Mouse (Mus musculus): ENCODE measurements around the gene Gm43738. TPM values are rescaled to one million over a fixed set of nuclear protein-coding genes. Genes with fewer than 3 reads are reported as not detected.

Gm43738 gene
- polyA plus RNA-seq, 1 experiment, result not detected

DNA sequence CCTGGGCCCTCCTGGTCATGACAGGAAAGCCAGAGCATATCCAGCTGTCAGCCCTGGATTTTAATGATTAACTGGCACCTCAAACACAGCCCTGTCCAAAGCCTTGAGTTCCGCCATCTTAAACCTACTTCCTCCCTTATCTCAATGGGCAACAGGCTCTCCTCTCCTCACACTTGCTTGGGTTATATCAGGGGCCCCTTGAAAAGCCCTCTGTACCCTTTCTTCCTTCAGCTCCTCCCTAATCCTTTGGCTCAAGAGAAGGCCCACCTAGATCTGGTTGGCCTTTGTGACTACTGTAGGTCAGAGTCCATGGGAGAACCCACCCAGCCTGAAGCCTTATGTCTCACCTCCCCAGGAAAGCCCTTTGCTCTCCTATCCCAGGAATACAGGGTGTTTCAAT is 32.9 kb upstream of the Gm43738 start:
- 65% methylated on average over 1 of the region's 1 CpGs for WGBS
- Histone ChIP-seq H3K4me1 (ENCODE audit: control insufficient read depth, insufficient read depth, low read length) (no peaks in the 10 kb centered on the region), H3K4me3 (replicated peaks; ENCODE audit: control insufficient read depth, low read depth, low read length) (no peak overlapping the region), H3K27ac (ENCODE audit: control insufficient read depth, insufficient read depth, low read depth, low read length, poor library complexity) (no peak overlapping the region)
- TF ChIP-seq CTCF (IDR thresholded peaks at IDR 0.05; ENCODE audit: control insufficient read depth, insufficient read depth, low read length), result no peak
- TF ChIP-seq POLR2A (IDR thresholded peaks at IDR 0.05; ENCODE audit: borderline replicate concordance, control insufficient read depth, low read depth, low read length), result no peak

DNA sequence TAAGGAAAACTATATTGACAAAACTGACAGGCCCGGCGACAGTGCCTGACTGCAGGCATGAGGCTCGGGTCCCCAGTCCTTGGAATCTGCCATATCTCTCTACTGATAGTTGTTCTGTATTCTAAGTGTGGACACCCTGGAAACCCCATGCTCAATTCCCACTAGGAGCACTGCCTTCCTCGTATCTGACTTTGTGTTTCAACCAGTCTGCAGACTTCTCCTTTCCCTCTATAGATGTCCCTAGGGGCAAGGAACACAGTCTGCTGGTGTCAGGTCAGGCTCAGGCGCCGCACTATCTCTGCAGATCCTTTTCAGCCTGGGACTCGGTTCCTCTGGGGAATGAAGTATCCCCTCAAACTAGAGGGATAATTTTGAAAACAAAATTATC is 32.2 kb upstream of the Gm43738 start:
- TF ChIP-seq POLR2A (IDR thresholded peaks at IDR 0.05; ENCODE audit: borderline replicate concordance, control insufficient read depth, low read depth, low read length) (no peak), CTCF (IDR thresholded peaks at IDR 0.05; ENCODE audit: control insufficient read depth, insufficient read depth, low read length) (no peak)
- no peaks in the 10 kb centered on the region for H3K4me1 ChIP-seq (ENCODE audit: control insufficient read depth, insufficient read depth, low read length)
- no peak overlapping the region for H3K27ac ChIP-seq (ENCODE audit: control insufficient read depth, insufficient read depth, low read depth, low read length, poor library complexity)
- WGBS, result 75% methylated on average over 7 of the region's 7 CpGs
- no peak overlapping the region for H3K4me3 ChIP-seq (replicated peaks; ENCODE audit: control insufficient read depth, low read depth, low read length)

DNA sequence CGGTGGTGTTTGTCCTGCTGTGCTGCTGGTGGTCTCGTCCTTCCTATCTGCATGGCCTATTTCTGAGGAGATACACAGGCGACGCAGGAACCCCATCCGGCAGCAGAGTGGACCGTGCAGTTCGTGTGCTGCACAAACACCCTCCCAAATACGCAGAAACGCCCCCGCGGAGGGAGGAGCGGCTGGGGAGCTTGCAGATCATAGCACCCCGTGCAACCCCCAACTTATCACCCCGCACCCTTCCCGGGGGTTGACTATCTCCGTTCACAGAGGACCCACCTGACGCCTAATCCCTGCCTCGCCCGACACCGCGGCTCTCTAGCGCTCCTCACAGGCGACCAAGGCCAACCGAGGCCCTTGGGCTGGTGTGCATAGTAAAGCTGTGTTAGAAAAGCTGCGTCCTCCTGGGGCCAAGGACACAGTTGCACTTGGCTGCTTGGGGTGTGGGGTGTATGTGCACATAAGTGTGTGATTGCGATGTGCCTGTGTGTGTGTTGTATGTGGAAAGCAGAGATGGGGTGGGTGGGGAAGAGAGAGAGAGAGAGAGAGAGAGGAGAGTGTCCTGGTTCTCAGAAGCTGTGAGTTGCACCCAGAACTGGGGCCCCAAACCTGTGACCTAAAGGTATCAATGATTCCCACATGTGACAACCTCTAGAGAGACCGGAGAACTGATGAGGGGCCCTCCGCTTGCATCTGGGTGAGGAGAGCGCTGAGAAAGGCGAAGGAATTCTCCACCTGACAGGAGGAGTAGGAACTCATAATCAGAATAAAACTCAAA is 31.6 kb upstream of the Gm43738 start:
- TF ChIP-seq CTCF (IDR thresholded peaks at IDR 0.05; ENCODE audit: control insufficient read depth, insufficient read depth, low read length), result peak; percentile 28; the same call in 1 of the 2 replicates
- TF ChIP-seq POLR2A (IDR thresholded peaks at IDR 0.05; ENCODE audit: borderline replicate concordance, control insufficient read depth, low read depth, low read length), result no peak
- Histone ChIP-seq H3K27ac (ENCODE audit: control insufficient read depth, insufficient read depth, low read depth, low read length, poor library complexity) (no peak overlapping the region; the same call in 1 of the 2 replicates), H3K4me3 (replicated peaks; ENCODE audit: control insufficient read depth, low read depth, low read length) (no peak overlapping the region), H3K4me1 (ENCODE audit: control insufficient read depth, insufficient read depth, low read length) (no peaks in the 10 kb centered on the region)
- WGBS, result 16% methylated on average over 30 of the region's 30 CpGs

DNA sequence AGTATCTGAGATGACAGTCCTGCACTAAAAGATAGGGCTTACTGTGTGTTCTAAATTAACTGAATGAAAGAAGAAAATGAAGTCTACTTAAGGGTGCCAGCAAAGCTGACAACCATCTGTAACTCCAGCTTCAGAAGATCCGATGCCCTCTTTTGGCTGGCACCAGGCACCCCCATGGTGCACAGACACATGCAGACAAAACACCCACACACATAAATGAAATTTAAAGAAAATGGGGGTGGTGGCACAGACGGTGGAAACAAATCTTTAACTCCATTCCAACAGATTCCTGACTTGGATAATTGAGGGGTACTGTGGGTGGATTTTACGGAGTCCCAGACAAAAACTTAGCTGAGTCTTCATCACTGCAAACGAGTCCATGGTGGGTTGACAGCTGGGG is 30.9 kb upstream of the Gm43738 start:
- Histone ChIP-seq H3K4me3 (replicated peaks; ENCODE audit: control insufficient read depth, low read depth, low read length) (no peak overlapping the region), H3K27ac (ENCODE audit: control insufficient read depth, insufficient read depth, low read depth, low read length, poor library complexity) (no peak overlapping the region), H3K4me1 (ENCODE audit: control insufficient read depth, insufficient read depth, low read length) (no peaks in the 10 kb centered on the region)
- TF ChIP-seq CTCF (IDR thresholded peaks at IDR 0.05; ENCODE audit: control insufficient read depth, insufficient read depth, low read length) (no peak), POLR2A (IDR thresholded peaks at IDR 0.05; ENCODE audit: borderline replicate concordance, control insufficient read depth, low read depth, low read length) (no peak)
- WGBS, result 49% methylated on average over 4 of the region's 4 CpGs

DNA sequence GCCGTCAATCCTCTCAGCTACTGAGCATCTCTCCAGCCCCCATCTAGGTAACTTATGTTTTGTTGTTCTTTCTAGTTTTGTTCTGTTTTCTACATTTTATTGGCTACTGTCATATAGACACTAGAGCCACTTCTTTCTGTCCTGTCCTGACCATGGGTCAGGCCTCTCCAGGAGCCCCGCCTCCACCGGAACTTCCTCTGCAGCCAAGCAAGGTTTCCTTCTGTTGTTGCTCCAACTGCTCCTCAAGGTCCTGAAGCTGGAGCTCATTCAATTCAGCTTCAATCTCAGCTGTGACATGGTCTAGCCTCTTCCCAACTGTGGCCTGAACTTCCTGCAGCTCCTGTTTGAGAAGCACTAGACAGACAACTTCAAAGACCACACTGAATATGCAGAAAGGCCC is 29.0 kb upstream of the Gm43738 start:
- H3K4me1 ChIP-seq (ENCODE audit: control insufficient read depth, insufficient read depth, low read length), result no peaks in the 10 kb centered on the region
- no peak for TF ChIP-seq CTCF (IDR thresholded peaks at IDR 0.05; ENCODE audit: control insufficient read depth, insufficient read depth, low read length)
- no peak for TF ChIP-seq POLR2A (IDR thresholded peaks at IDR 0.05; ENCODE audit: borderline replicate concordance, control insufficient read depth, low read depth, low read length)
- no peak overlapping the region for H3K27ac ChIP-seq (ENCODE audit: control insufficient read depth, insufficient read depth, low read depth, low read length, poor library complexity)
- 79% methylated on average over 3 of the region's 3 CpGs for WGBS
- no peak overlapping the region for H3K4me3 ChIP-seq (replicated peaks; ENCODE audit: control insufficient read depth, low read depth, low read length)

DNA sequence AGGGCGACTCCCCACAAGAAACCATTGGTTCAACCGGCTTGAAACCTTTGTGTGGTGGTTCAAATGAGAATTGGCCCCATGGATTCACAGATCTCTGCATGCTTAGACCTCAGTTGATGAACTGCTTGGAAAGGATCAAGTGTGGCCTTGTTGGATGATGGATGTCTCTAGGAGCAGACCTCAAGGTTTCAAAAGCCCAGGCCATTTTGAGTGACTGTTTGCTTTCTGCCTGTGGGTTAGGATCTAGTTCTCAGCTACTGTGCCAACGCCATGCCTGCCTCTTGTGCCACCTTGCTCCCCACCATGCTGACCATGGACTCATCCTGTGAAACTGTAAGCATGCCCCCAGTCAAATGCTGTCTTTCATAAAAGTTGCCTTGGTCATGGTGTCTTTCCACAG is 25.1 kb upstream of the Gm43738 start:
- 87% methylated on average over 3 of the region's 3 CpGs for WGBS
- no peaks in the 10 kb centered on the region for H3K4me1 ChIP-seq (ENCODE audit: control insufficient read depth, insufficient read depth, low read length)
- TF ChIP-seq POLR2A (IDR thresholded peaks at IDR 0.05; ENCODE audit: borderline replicate concordance, control insufficient read depth, low read depth, low read length), result no peak
- TF ChIP-seq CTCF (IDR thresholded peaks at IDR 0.05; ENCODE audit: control insufficient read depth, insufficient read depth, low read length), result no peak
- H3K4me3 ChIP-seq (replicated peaks; ENCODE audit: control insufficient read depth, low read depth, low read length), result no peak overlapping the region
- no peak overlapping the region for H3K27ac ChIP-seq (ENCODE audit: control insufficient read depth, insufficient read depth, low read depth, low read length, poor library complexity)

DNA sequence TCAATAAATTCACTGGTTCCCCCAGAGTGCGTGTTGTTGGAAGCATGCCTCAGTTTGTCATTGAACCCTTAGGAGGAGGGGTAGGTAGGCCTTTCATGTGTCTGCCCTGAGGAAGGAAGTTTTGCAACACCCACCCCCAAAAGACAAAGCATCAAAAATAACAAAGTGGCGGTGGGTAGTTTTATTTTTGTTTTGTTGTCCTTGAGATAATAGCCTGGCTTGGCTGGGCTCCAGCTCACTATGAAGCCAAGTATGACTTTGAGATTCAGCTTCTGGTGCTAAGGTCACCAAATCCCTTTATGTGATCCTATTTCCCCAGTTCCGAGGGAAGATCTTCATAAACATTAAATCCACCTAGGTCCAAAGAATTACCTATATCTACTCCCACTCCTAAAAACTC is 23.3 kb upstream of the Gm43738 start:
- Histone ChIP-seq H3K4me3 (replicated peaks; ENCODE audit: control insufficient read depth, low read depth, low read length) (no peak overlapping the region), H3K27ac (ENCODE audit: control insufficient read depth, insufficient read depth, low read depth, low read length, poor library complexity) (no peak overlapping the region), H3K4me1 (ENCODE audit: control insufficient read depth, insufficient read depth, low read length) (no peaks in the 10 kb centered on the region)
- TF ChIP-seq POLR2A (IDR thresholded peaks at IDR 0.05; ENCODE audit: borderline replicate concordance, control insufficient read depth, low read depth, low read length) (no peak), CTCF (IDR thresholded peaks at IDR 0.05; ENCODE audit: control insufficient read depth, insufficient read depth, low read length) (no peak)
- WGBS, result 48% methylated on average over 3 of the region's 3 CpGs

DNA sequence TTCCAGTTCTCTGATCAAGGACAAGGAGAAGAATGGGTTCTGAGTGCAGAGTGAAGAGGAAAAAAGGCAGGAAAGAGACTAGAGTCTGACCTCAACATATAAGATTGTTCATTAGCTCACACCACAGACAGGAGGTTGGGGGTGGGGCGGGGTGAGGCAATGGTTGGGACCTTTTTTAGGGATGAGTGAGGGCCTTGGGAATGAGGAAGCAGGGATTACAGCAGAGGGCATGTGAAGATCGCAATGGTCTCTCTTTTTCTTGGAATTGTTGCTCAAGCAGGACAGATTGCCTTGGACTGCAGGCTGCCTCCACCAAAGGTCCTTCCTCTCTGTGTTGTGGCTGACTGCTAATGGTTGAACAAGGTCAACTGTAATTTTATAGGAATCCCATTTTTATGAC is 22.4 kb upstream of the Gm43738 start:
- Histone ChIP-seq H3K27ac (ENCODE audit: control insufficient read depth, insufficient read depth, low read depth, low read length, poor library complexity) (no peak overlapping the region), H3K4me1 (ENCODE audit: control insufficient read depth, insufficient read depth, low read length) (no peaks in the 10 kb centered on the region), H3K4me3 (replicated peaks; ENCODE audit: control insufficient read depth, low read depth, low read length) (no peak overlapping the region)
- WGBS, result 55% methylated on average over 2 of the region's 2 CpGs
- TF ChIP-seq POLR2A (IDR thresholded peaks at IDR 0.05; ENCODE audit: borderline replicate concordance, control insufficient read depth, low read depth, low read length) (no peak), CTCF (IDR thresholded peaks at IDR 0.05; ENCODE audit: control insufficient read depth, insufficient read depth, low read length) (no peak)
